Mouse (Mus musculus): ENCODE results near the gene Gm20716.

Gm20716 gene

DNA sequence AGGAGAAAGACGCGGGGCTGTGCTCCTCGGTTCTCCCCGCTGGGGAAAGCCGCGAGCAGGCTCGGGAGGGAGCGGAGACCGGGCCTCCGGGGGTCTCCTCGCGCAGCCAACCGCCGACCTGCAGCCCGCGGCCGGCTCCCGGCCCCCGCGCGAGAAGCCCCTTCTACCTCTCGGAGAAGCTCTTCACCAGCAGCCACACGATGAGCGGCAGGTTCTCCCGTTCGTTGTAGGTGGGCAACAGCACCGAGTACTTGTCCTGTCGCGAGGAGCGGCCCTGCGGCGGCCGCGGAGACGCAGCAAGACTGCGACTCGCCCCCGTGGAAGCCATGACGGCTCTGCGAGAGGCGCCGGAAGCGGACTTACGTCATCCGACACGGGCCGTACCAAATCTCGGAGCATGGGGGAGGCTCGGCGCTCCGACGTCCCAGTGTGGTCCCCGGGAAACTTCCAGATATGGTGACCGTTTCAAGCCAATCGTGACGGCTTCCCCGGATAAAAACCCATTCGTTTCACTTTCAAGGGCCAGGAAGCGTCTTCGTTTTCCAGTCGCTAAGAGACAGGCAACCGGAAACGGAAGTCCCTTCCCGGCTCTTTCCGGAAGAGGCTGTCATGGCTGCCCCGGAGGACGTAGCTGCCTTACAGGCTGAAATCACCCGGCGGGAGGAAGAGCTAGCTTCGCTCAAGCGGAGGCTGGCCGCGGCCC lies at the start of gene Gm20716, which contains the start of the genes Dpm1 and Mocs3:
Gene Gm20716, minus strand, starts transcription at position 339 of the 703 bp plus-strand sequence.
Gene Dpm1, minus strand, starts transcription at position 566 of the 703 bp plus-strand sequence.
Gene Mocs3, plus strand, starts transcription at position 597 of the 703 bp plus-strand sequence.
- peak; percentile 71 for DNase-seq (ENCODE audit: low read depth)

DNA sequence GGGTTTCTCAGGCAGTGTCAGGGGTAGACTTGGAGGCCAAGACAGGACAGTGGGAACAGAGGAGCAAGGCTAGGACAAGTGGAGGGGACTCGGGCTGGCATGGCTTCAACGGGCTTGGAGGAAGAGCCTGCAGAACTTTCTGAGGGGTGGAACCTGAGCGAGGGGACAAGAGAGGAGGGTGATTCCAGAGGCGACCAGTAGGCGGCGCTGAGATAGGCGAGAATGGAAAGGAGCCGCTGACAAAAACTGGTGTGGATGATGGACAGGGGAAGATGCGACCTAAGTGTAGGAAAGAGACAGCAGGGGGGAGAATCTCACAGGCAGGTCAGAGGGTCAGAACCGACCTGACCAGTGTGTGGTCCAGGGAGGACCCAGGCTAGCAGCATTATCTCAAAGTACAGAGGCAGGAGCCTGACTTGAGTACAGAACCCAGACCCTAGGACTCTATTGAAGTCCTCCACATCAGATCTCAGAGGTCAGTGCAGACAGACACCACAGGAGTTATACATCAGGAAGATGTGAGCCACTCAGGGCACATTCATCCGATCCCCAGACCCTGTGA lies 44.3 kb upstream of the Gm20716 start:
- DNase-seq (ENCODE audit: low read depth) = no peak

DNA sequence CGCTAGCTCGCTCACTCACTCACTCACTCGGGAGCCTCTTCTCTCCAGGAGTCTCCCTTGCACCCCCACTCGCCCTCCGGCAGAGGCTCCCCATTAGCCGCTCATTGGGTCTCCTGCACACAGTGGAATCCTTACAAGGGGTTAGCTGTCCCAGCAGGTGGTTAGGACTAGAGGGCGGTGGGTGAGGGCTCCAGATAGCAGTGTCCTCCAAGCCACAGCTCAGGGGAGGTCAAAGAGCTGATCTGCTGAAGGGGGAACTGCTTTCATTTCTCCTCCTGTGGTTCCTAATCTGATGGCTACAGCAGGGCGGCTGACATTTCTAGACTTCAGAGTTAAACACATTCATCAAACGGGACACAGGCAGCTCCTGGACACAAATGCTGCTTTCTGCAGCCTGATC lies 43.2 kb upstream of the Gm20716 start:
- no peak for DNase-seq (ENCODE audit: low read depth)

DNA sequence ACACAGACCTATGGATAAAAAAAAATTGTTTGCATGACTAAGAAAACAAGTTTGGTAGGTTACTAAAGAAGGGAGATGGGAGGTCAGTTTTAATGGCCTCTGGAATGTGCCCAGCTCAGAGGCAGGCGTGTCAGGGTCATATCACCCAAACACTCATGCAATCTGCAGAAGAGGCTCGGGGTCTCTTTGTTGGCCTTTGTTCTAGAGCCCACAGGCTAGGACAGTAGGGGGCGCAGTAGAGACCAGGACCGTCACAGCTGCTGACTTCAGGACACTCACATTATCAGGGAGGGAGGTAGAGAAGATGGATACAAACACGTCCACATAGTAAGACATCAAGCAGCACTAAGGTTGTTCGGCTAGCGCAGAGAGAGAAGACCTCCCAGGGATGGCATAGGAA lies 37.9 kb upstream of the Gm20716 start:
- no peak for DNase-seq (ENCODE audit: low read depth)

DNA sequence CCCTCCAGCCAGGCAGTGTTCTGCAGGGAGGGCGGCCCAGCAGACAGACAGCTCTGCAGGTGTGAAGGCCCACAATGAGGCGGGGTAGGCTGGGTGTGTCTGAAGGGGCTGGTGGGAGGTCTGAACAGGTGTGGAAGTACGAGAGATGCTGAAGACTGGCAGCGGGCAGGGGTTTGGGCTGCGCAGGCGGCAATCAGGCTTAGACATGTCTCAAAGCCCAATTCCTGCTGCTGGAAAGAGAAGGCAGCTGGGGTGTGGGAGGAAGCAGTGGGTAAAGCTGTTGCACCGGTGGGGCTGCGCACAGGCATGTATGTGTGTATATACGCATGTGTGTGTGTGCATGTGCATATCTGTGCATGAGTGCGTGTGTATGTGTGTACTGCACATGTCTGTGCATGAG lies 30.7 kb upstream of the Gm20716 start:
- DNase-seq (ENCODE audit: low read depth) = no peak

DNA sequence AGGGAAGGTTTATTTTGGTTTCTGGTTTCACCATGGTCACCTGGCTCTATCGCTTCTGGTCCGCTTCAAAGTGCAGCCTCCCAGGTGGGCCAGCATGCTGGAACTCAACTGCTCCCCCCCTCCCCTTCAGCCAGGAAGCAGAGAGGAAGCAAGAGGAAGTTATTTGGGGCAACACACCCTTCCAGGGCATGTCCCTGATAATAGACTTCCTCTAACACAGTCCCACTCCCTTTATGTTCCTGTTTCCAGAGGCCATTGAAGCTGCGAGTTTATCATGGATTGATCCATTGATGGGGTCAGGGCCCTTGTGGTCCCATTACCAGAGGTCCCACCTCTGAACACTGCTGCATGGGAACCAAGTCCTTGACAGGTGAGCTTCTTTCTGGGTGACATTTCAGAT lies 30.0 kb upstream of the Gm20716 start:
- DNase-seq (ENCODE audit: low read depth) = no peak

DNA sequence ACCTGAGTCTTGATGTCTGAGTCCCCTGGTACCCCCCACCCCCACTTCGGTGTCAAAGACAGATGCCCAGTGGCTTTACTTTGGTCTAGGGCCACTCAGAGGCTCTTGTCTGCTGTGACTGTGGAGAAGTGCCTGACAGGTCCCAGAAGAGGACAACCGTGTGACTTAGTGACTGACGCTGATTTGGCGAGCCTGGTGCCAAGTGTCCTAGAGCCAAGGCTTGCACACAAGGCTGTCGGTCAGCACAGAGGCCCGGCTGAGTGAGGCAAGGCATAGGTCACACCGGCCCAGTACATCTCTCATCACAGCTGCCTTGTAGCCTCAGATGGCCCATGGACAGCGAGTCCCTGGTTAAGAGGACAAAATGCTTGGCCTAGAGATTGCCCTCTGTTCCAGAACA lies 28.9 kb upstream of the Gm20716 start:
- no peak for DNase-seq (ENCODE audit: low read depth)

DNA sequence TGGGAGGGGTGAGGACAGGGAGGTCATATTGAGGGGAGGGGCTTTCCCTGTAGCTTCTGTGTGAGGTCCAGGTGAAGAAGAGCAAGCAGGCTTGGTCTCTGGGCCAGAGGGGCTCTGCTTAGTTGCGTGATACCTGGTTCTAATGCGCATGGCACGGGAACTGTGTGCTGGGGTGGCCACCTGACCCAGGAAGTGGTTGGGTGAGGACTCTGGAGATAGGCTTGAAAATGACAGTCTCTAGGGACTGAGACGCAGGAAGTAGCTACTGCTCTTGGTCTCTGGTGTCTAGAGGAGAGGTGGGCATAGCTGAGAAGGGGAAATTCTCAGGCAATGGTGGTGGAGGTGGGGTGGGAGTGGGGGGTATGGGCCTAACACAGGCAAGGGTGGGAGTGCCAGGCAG lies 27.0 kb upstream of the Gm20716 start:
- no peak for DNase-seq (ENCODE audit: low read depth)

DNA sequence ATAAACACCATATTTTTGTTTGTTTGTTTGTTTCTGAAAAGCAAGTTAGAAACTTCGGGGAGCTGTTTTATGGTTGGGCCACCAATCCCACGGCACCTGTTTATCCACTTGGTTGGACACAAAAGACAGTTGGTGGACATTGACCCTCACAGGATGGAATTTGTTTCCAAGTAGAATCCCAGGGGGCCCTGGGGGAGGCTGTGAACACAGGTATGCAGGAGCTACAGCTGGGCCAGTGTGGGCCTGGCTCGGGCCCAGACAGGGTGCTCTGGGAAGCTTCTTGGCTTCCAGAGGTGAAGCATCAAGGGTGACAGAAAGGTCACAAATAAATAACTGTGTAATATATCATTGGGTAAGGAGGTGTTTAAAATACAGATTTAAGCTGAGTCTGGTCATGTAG lies 26.3 kb upstream of the Gm20716 start:
- DNase-seq (ENCODE audit: low read depth) = no peak

DNA sequence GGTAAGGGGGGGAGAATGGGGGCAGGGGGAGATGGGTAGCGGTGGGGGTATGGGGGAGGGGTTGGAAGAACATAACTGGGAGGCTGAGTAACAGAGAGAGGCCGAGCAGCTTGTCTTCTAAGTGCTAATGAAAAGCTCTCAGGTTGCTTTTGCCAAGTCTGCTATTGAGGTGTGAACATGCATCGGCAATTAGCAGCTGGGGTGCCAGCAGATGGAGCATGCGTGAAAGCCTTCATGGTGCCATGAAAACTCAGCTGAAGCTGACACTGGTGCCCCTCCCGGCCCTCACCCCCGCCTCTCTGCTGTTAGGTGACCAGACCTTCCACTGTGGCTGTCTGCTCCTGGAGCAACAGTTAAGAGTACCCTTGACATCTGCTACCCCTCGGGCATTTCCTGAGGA lies 23.7 kb upstream of the Gm20716 start:
- DNase-seq (ENCODE audit: low read depth) = no peak

DNA sequence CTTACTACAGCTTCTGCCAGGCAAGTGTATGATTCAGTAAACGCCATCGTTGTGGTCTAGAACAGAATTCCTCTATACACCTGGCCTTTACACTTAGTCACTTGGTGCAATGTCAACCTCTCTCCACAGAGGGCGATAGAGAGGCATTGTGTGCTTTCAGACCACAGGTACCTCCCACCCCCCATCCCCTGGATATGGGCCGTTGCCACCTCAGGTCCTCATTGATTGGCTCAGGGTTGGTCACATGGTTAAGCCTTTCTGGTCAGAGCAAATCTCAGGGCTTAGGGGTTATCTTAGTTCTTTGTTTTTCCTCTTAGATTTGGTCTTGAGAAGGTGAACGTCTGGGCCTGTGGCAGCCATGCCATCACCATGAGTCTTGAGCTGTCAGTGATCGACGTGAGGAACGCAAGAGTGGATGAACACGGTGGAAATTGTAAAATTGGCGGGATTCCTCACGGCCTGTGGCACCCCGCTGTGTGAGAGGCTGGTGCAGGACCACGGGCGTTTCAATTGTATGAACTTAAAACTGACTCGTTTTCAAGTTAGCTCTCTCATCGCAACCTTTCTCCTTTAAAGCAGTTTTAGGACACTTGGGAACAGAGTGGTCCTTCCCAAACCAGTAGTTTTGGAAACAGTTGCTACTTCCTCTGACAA lies 22.6 kb upstream of the Gm20716 start:
- DNase-seq (ENCODE audit: low read depth) = no peak

DNA sequence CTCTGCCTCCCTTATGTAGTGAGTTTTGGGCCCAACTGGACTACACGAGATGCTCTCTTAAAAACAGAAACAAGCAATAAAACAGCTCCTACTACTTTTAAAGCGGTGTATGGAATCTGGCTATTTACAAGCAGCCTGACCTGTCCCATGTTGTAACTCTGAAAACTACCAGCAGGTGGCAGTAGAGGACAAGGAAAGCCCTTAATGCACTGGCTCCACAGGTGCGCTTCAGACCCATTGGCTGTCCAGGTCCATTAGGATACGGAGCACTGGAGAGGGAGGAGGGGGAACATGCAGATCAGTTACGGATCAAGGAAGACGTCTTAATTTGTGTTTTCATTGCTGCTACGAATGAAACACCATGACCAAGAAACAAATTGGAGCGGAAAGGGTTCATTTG lies 20.1 kb upstream of the Gm20716 start:
- DNase-seq (ENCODE audit: low read depth) = peak; percentile 61

DNA sequence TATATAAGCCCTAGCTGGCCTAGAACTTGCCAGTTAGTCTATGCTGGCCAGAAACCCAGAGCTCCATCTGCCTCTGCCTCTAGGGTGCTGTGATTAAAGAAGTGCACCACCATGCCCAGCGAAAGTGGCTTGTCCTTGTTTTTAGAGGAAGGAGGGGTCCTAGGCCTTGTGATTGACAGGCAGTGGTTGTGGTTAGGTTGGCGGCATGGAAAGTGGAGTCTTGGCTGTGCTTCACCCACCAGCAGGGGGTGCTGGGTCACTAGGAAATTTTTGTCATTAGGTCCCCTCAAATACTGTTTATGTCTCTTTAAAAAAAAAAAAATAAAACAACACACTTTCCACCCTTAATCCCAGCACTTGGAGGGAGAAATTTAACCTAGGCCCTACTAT lies 18.7 kb upstream of the Gm20716 start:
- DNase-seq (ENCODE audit: low read depth) = no peak

DNA sequence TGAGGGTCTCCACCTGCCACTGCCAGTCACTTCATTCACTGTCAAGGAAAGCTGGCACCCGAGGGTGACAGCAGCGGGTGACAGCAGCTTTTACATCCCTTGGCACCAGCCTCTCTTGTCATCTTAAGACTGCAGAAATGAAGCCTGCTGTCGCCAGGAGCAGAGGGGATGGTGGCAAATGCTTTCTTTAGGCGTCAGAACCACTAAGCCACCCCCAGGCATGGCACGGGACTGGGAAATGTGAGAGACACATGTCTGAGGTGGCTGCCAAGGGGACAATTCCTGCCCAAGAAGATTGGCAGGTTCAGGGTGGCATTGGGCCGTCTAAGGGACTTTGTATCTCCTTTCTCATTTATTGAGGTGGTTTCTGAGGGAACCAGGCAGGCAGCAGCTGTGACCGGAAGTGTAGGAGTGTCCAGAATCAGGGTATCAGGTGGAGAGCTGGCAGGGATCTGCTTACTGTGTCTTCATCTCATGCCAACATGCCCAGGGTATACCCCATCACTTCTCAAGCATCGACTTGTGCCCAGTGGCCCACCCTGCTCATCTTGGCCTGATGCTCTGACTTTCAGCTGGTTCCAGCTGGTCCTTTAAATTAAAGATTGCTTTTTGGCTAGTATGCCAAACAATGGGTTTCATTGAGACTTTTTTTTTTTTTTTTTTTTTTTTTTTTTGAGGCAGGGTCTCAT lies 18.1 kb upstream of the Gm20716 start:
- no peak for DNase-seq (ENCODE audit: low read depth)

DNA sequence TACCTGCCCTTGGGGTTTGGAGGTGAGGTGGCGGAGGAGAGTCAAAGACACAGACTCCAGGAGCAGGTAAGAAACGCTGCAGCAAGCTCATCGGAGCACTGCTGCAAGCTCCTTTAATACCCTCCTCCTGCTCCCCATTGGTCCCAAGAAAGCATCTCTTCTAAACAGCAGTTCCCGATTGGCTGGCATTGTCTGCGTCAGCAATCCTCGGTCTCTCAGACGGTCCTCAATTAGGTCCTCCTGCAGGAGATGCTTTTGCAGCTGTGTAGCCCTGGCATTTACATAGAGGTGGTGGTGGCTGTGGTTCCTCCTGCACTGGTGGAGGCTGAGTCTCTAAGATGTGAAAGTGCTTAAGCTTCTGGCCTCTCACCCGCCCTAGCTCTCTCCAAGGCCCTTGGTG lies 15.4 kb upstream of the Gm20716 start:
- no peak for DNase-seq (ENCODE audit: low read depth)

DNA sequence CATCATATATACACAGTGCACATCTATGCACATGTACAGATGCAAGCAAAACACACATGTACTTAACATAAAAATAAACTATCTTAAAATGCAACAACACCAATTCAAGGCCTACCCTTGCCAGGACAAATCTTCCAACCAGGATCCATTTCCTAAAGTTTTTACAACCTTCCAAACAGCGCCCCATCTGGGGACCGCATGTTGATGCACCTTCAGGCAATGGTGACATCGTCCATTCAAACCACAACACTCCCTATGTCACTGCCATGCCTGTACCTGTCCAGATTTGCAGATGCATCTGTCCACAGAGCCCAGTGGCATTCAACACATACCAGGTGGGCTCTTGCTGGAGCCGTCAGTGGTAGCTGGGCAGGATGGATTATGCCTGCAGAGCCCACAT lies 13.1 kb upstream of the Gm20716 start:
- no peak for DNase-seq (ENCODE audit: low read depth)

DNA sequence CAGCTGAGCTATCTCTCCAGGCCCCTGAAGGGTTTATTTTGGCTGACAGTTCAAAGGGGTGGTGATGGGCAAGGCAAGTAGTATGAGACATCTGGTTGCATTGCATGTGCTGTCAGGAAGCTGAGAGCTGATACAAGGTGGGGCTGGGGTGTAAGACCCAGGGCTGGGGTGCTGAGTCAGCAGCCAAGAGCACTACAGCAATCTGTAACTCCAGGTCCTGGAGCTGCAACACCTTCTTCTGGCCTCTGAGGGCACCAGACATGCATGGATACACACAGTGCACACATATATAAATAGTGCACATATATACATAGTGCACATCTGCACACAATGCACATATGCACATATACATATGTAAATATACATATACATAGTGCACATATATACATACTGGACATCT lies 12.7 kb upstream of the Gm20716 start:
- DNase-seq (ENCODE audit: low read depth) = no peak

DNA sequence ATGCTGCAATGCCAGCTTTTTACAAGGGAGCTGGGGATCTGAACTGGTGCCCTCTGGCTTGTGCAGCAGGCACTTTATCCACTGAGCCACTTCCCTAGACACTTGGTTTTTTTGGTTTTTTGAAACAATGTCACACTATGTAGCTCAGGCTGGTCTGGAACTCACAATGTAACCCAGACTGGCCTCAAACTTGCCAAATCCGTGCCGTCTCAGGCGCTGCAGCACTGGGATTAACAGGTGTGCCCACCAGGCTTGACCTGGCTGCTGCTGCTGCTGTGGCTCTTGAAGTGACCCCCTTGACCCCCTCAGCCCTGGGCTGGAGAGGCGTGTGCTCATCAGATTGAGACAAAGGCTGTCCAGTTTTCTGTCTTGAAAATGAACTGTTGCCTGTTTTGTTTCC lies 8.2 kb upstream of the Gm20716 start:
- no peak for DNase-seq (ENCODE audit: low read depth)

DNA sequence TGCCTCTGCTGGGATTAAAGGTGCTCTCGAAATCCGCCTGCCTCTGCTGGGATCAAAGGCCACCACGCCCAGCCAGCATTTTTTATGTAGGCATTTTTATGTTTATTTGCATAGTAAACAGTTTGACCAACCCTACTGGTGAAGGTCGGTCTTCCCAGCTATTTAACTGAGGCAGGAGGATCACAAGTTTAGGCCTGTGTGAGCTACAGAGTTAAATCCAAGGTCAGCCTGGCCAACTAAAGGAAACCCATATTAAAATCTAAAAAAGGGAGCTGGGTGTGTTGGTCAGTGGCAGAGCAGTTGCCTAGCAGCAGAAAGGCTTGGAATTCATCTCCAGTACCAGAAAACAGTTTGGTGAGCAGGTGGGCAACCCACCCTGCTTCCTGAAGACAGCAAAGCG lies 3.1 kb upstream of the Gm20716 start:
- no peak for DNase-seq (ENCODE audit: low read depth)

DNA sequence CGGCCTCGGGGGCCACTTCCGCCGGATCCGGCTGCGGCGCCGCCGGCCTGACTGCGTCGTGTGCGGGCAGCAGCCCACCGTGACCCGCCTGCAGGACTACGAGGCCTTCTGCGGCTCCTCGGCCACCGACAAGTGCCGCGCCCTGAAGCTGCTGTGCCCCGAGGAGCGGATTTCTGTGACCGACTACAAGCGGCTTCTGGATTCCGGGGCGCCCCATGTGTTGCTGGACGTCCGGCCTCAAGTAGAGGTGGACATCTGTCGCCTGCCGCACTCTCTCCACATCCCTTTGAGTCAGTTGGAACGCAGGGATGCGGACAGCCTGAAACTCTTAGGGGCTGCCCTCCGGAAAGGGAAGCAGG lies 1.3 kb upstream of the Gm20716 start:
- no peak for DNase-seq (ENCODE audit: low read depth)

DNA sequence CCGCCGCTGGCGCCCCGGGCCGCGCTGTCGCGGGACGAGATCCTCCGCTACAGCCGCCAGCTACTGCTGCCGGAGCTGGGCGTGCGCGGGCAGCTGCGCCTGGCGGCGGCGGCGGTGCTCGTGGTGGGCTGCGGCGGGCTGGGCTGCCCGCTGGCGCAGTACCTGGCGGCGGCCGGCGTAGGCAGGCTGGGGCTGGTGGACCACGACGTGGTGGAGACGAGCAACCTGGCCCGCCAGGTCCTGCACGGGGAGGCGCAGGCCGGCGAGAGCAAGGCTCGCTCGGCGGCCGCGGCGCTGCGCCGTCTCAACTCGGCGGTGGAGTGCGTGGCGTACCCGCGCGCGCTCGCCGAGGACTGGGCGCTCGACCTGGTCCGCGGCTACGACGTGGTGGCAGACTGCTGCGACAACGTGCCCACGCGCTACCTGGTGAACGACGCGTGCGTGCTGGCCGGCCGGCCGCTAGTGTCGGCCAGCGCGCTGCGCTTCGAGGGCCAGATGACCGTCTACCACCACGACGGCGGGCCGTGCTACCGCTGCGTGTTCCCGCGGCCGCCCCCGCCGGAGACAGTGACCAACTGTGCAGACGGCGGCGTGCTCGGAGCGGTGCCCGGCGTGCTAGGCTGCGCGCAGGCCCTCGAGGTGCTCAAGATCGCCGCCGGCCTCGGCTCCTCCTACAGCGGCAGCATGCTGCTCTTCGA lies 758 bp upstream of the Gm20716 start:
- DNase-seq (ENCODE audit: low read depth) = no peak
